Mouse (Mus musculus): ENCODE measurements around the gene Lsp1. TPM values are rescaled to one million over a fixed set of nuclear protein-coding genes. Genes with fewer than 3 reads are reported as not detected.

The Lsp1 gene
- polyA plus RNA-seq, 1 experiment from 2014 or later, result 22.8 TPM

- peak overlapping the region; percentile 41 for H3K9ac ChIP-seq (ENCODE audit: low read length)
- DNase-seq (ENCODE audit: low spot score) (peak; percentile 79), ATAC-seq (ENCODE audit: insufficient number of reproducible peaks, low FRiP score, low TSS enrichment, low read depth) (peak; percentile 37)
- H3K27me3 ChIP-seq (ENCODE audit: control insufficient read depth, insufficient read depth, low read length), result no peaks in the 10 kb centered on the region
- H3K9me3 ChIP-seq (ENCODE audit: control insufficient read depth, low read length), result no peaks in the 10 kb centered on the region
- H3K27ac ChIP-seq (replicated peaks; ENCODE audit: low read depth, low read length), result peak overlapping the region; percentile 85
- 8% methylated on average over 11 of the region's 11 CpGs for WGBS
- no peak overlapping the region for H3K4me3 ChIP-seq (ENCODE audit: low read depth, low read length)
- no peaks in the 10 kb centered on the region for H3K36me3 ChIP-seq (ENCODE audit: control insufficient read depth, insufficient read depth, low read length)
- H3K4me1 ChIP-seq (ENCODE audit: control insufficient read depth, insufficient read depth, low read length), result peaks cover 89% of the 10 kb centered on the region
- H3K4me2 ChIP-seq (ENCODE audit: low read depth, severe bottlenecking), result 0 out of 2 replicates have a peak overlapping the region, but pooled peaks have one; percentile 12
Observed at GRCm38 (mm10) chr7:142542771-142543303, 82.2 kb downstream of the Lsp1 start.

Other genes starting within 250 kb of the Lsp1 start
- not detected in 2 replicates for gene Gm7579, start 248.9 kb upstream of the Lsp1 start, polyA plus RNA-seq (2014; fragmentation: Nextera tagmentation; extraction: Ambion mirVana)
- gene Krtap5-5, start 230.8 kb upstream of the Lsp1 start, polyA plus RNA-seq (2014; fragmentation: Nextera tagmentation; extraction: Ambion mirVana), result not detected in 2 replicates
- not detected in 2 replicates for gene Gm40460, start 219.7 kb upstream of the Lsp1 start, polyA plus RNA-seq (2014; fragmentation: Nextera tagmentation; extraction: Ambion mirVana)
- gene Gm2431, start 202.5 kb upstream of the Lsp1 start, polyA plus RNA-seq (2014; fragmentation: Nextera tagmentation; extraction: Ambion mirVana), result not detected in 2 replicates
- not detected in 2 replicates for gene Gm4559, start 186.4 kb upstream of the Lsp1 start, polyA plus RNA-seq (2014; fragmentation: Nextera tagmentation; extraction: Ambion mirVana)
- not detected in 2 replicates for gene Krtap5-1, start 163.7 kb upstream of the Lsp1 start, polyA plus RNA-seq (2014; fragmentation: Nextera tagmentation; extraction: Ambion mirVana)
- gene Krtap5-4, start 157.3 kb upstream of the Lsp1 start, polyA plus RNA-seq (2014; fragmentation: Nextera tagmentation; extraction: Ambion mirVana), result not detected in 2 replicates
- gene Ifitm10, start 87.1 kb upstream of the Lsp1 start, polyA plus RNA-seq (2014; fragmentation: Nextera tagmentation; extraction: Ambion mirVana), result 0.27 and 0.72 TPM in 2 replicates
- gene Gm49369, start 78.1 kb upstream of the Lsp1 start, polyA plus RNA-seq (2014; fragmentation: Nextera tagmentation; extraction: Ambion mirVana), result 0.79 TPM in 1 of 2 replicates, not detected in the other
- 133 and 139 TPM in 2 replicates for gene Ctsd, start 72.8 kb upstream of the Lsp1 start, polyA plus RNA-seq (2014; fragmentation: Nextera tagmentation; extraction: Ambion mirVana)
- 0.62 TPM in 1 of 2 replicates, not detected in the other for gene Syt8, start 26.0 kb upstream of the Lsp1 start, polyA plus RNA-seq (2014; fragmentation: Nextera tagmentation; extraction: Ambion mirVana)
- 7.0 and 10.3 TPM in 2 replicates for gene Tnni2, start 19.0 kb upstream of the Lsp1 start, polyA plus RNA-seq (2014; fragmentation: Nextera tagmentation; extraction: Ambion mirVana)
- gene Tnnt3, start 38.0 kb downstream of the Lsp1 start, polyA plus RNA-seq (2014; fragmentation: Nextera tagmentation; extraction: Ambion mirVana), result 8.0 and 10.8 TPM in 2 replicates
- 17.8 and 19.7 TPM in 2 replicates for gene Mrpl23, start 71.9 kb downstream of the Lsp1 start, polyA plus RNA-seq (2014; fragmentation: Nextera tagmentation; extraction: Ambion mirVana)
- gene Igf2, start 206.0 kb downstream of the Lsp1 start, polyA plus RNA-seq (2014; fragmentation: Nextera tagmentation; extraction: Ambion mirVana), result 852 and 881 TPM in 2 replicates
- gene Gm49394, start 209.1 kb downstream of the Lsp1 start, polyA plus RNA-seq (2014; fragmentation: Nextera tagmentation; extraction: Ambion mirVana), result 0.10 TPM in 1 of 2 replicates, not detected in the other

All from limb, embryonic 11.5 days (tissue).